Mouse (Mus musculus): ENCODE data around the gene Cnot1.

DNA sequence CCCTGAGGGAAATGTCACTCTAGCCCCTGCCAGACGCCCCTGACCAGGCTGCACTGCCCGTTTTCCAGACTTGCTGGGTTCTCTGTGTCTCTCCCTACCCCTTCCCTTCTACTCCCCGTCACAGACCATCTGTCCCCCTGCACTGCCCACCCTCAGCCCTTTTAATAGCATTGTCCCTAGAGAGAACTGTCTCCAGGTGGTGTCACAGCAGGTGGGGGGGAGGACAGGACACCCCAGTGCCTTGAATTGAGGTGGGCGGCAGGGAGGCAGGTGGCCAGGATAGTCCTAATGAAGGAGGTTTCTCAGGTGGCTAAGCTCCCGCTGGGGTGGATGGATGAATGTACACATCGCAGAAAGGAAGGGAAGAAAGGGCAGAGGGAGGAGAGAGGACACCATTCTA, 112.6 kb downstream of the Cnot1 start:
- TF ChIP-seq CTCF (IDR thresholded peaks at IDR 0.05; ENCODE audit: extremely low read depth, insufficient read length, insufficient replicate concordance, low read depth, low read length) (no peak), POLR2A (IDR thresholded peaks at IDR 0.05; ENCODE audit: low read depth, low read length) (no peak)
